In the genomic region with DNA sequence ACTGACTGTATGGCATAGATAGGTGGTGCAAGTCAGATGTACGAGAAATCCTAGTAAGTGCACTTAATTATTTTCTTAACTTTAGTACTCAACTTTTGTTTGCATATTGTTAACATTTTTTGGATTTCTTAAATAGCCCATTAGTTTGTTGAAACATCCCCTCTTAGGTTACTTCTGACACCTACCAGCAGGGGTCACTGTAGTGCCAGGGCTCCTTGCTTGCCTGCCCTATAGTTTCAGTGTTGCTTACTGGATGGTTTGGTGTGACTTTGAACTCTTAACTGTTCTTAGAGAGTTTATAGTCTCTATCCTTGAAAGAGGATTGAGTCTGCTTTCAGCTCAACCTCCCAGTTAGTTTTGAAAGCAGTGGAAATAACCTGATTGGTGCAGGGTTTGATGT, we compare ENCODE assay signal across 8 mouse cellular contexts. TPM values are rescaled to one million over a fixed set of nuclear protein-coding genes. Genes with fewer than 3 reads are reported as not detected.
DNase-seq lines count a peak whose midpoint lies in the region; ATAC-seq and TF ChIP-seq lines count a peak whose summit lies in the region.

No protein-coding gene starts in this region.

- DNase-seq in ovary, postnatal 10 days (ENCODE audit: low spot score) = peak; percentile 26
- no peak for DNase-seq in ovary, adult 18-20 months (ENCODE audit: low spot score)
- peak; percentile 64 to 74 for DNase-seq in adrenal gland, adult 18-20 months (ENCODE audit: low spot score in 2 of 2)
- peak; percentile 64 for DNase-seq in limb, embryonic 14.5 days (ENCODE audit: low spot score)
- peak; percentile 44 for DNase-seq in retina, postnatal 7 days (ENCODE audit: low read depth, low spot score)
- peak; percentile 45 to 53 for DNase-seq in urinary bladder, postnatal 36 days (ENCODE audit: low spot score in 2 of 2)

- H3K9me3 ChIP-seq in limb, embryonic 14.5 days (ENCODE audit: control insufficient read depth, low read length) = no peaks in the 10 kb centered on the region

- no peak overlapping the region for H3K9ac ChIP-seq in limb, embryonic 14.5 days (ENCODE audit: low read depth, low read length, severe bottlenecking)

- no peaks in the 10 kb centered on the region for H3K27me3 ChIP-seq in limb, embryonic 14.5 days (ENCODE audit: control insufficient read depth, insufficient read depth, low read length)

- 49% methylated on average over 1 of the region's 1 CpGs for WGBS in limb, embryonic 14.5 days

- ATAC-seq in common myeloid progenitor, adult 5-6 weeks (replicated peaks; ENCODE audit: low read depth, poor library complexity, severe bottlenecking) = peak; percentile 87
- peak; percentile 65 to 71; a peak in 3 of 4 replicates for ATAC-seq in hematopoietic stem cell, adult 5-6 weeks (replicated peaks in 1 of 2; ENCODE audit: insufficient read depth in 1 of 2, low FRiP score in 2 of 2, low TSS enrichment in 1 of 2, low read depth in 1 of 2, poor library complexity in 2 of 2, severe bottlenecking in 2 of 2)
- ATAC-seq in limb, embryonic 14.5 days (ENCODE audit: low FRiP score, low read depth) = no peak

- no peak overlapping the region for H3K4me3 ChIP-seq in limb, embryonic 14.5 days (replicated peaks; ENCODE audit: low read length)

- TF ChIP-seq POLR2A in limb, embryonic 14.5 days (IDR thresholded peaks at IDR 0.05; ENCODE audit: borderline replicate concordance, extremely low read depth, insufficient read depth, insufficient read length) = no peak

- H3K4me1 ChIP-seq in limb, embryonic 14.5 days (ENCODE audit: control insufficient read depth, insufficient read depth, low read length) = no peaks in the 10 kb centered on the region

- peaks cover 7% of the 10 kb centered on the region; the same call in 1 of the 2 replicates for H3K36me3 ChIP-seq in limb, embryonic 14.5 days (ENCODE audit: control insufficient read depth, insufficient read depth, low read length)

- no peak overlapping the region for H3K4me2 ChIP-seq in limb, embryonic 14.5 days (replicated peaks; ENCODE audit: low read depth, low read length, severe bottlenecking)

- no peak overlapping the region for H3K27ac ChIP-seq in limb, embryonic 14.5 days (replicated peaks; ENCODE audit: low read depth, low read length)

RNA-seq across cellular contexts. Expression of a gene that starts 51.6 kb away (rescaled TPM):
- 10 to 100 TPM; 28.4 to 34.1 TPM for total RNA-seq in adrenal gland, adult 18-20 months (2021)
- total RNA-seq in common myeloid progenitor, adult 5-6 weeks (2017) = 39.4 and 42.2 TPM in 2 replicates
- 38.7 and 63.6 TPM in 2 replicates for total RNA-seq in hematopoietic stem cell, adult 5-6 weeks (2017)
- 17.0 and 18.0 TPM in 2 replicates for polyA plus RNA-seq in limb, embryonic 14.5 days (2012; rRNA removed)
- 27.5 and 34.1 TPM in 2 replicates for polyA plus RNA-seq in limb, embryonic 14.5 days (2014; fragmentation: Nextera tagmentation; extraction: Ambion mirVana)

RNA-seq across cellular contexts. Expression of a gene that starts 54.8 kb away (rescaled TPM):
- 10 to 100 TPM; 12.3 to 12.6 TPM for total RNA-seq in adrenal gland, adult 18-20 months (2021)
- 3.2 and 5.1 TPM in 2 replicates for total RNA-seq in common myeloid progenitor, adult 5-6 weeks (2017)
- total RNA-seq in hematopoietic stem cell, adult 5-6 weeks (2017) = 4.4 and 9.1 TPM in 2 replicates
- 7.8 and 8.4 TPM in 2 replicates for polyA plus RNA-seq in limb, embryonic 14.5 days (2012; rRNA removed)
- polyA plus RNA-seq in limb, embryonic 14.5 days (2014; fragmentation: Nextera tagmentation; extraction: Ambion mirVana) = 10.8 and 11.2 TPM in 2 replicates
